Mouse (Mus musculus) limb, embryonic 14.5 days (tissue): ENCODE measurements around the gene Clk3. TPM values are rescaled to one million over a fixed set of nuclear protein-coding genes. Genes with fewer than 3 reads are reported as not detected.

Source experiments
- ATAC-seq: fragments of 200-750 bp; cut with Nextera tagmentation; 2 replicates; pipeline ENCODE4 v1.8.0; 2017; ENCODE audit warnings: low read depth, moderate number of reproducible peaks, moderate TSS enrichment; ENCODE audit not compliant: low FRiP score
- DNase-seq: peaks from one replicate; pipeline ENCODE4 v3.0.0-alpha.2; 2015; ENCODE audit warnings: low spot score
- H3K27ac ChIP-seq: fragments of 300-500 bp; sonication (generic); replicated peaks from 2 replicates; pipeline ENCODE4 v1.5.1; 2014; ENCODE audit warnings: low read depth, mild to moderate bottlenecking, low read length, moderate library complexity, mixed read lengths
- H3K27me3 ChIP-seq: fragments of 300-500 bp; sonication (generic); 2 replicates; pipeline ENCODE4 v1.6.1; 2014; ENCODE audit warnings: low read length, mixed read lengths; ENCODE audit not compliant: control insufficient read depth, insufficient read depth
- H3K36me3 ChIP-seq: fragments of 300-500 bp; sonication (generic); 2 replicates; pipeline ENCODE4 v1.6.1; 2014; ENCODE audit warnings: mild to moderate bottlenecking, low read length, moderate library complexity, mixed read lengths; ENCODE audit not compliant: control insufficient read depth, insufficient read depth
- H3K4me1 ChIP-seq: fragments of 300-500 bp; sonication (generic); 2 replicates; pipeline ENCODE4 v1.6.1; 2014; ENCODE audit warnings: antibody characterized with exemption, low read length, mixed read lengths; ENCODE audit not compliant: control insufficient read depth, insufficient read depth
- H3K4me2 ChIP-seq: fragments of 300-500 bp; sonication (generic); replicated peaks from 2 replicates; pipeline ENCODE4 v1.6.1; 2014; ENCODE audit warnings: low read depth, mild to moderate bottlenecking, low read length, moderate library complexity; ENCODE audit not compliant: severe bottlenecking
- H3K4me3 ChIP-seq: fragments of 300-500 bp; sonication (generic); replicated peaks from 2 replicates; pipeline ENCODE4 v1.5.1; 2014; ENCODE audit warnings: low read length
- H3K9ac ChIP-seq: fragments of 300-500 bp; sonication (generic); 2 replicates; pipeline ENCODE4 v1.6.1; 2014; ENCODE audit warnings: mild to moderate bottlenecking, low read depth, low read length, moderate library complexity; ENCODE audit not compliant: severe bottlenecking
- H3K9me3 ChIP-seq: fragments of 300-500 bp; sonication (generic); 2 replicates; pipeline ENCODE4 v1.6.1; 2016; ENCODE audit warnings: low read length; ENCODE audit not compliant: control insufficient read depth
- POLR2A ChIP-seq: fragments of 200-500 bp; IDR thresholded peaks from 2 replicates; pipeline ENCODE4 v1.8.0; 2012; ENCODE audit warnings: inconsistent platforms, mild to moderate bottlenecking, moderate library complexity, borderline replicate concordance; ENCODE audit not compliant: insufficient read depth, insufficient read length; ENCODE audit errors: extremely low read depth
- WGBS: fragments of 180-500 bp; shearing (Covaris S2); extraction: QIAGEN DNeasy Blood & Tissue Kit; methylation state at CpG from one replicate; pipeline ENCODE4 v1.1.7; 2014; 5-methylcytosine and 5-hydroxymethylcytosine counted together
- polyA plus RNA-seq, 2 experiments: library from polyadenylated mRNA; depleted of rRNA in 1 of 2; stranded (reverse) in 1 of 2; unstranded in 1 of 2; fragments of >200 nt; fragmentation: Nextera tagmentation in 1 of 2; extraction: Ambion mirVana in 1 of 2; gene quantifications; 2 replicates each; pipeline versions ENCODE4 v1.2.1 to v1.2.3; 2012 to 2014

Gene Clk3
- polyA plus RNA-seq, 2 experiments: 56.1 to 133 TPM

GRCm38 (mm10) chr9:57724701-57725100 is 41.0 kb downstream of the Clk3 start:
- no peak for ATAC-seq
- no peak overlapping the region for H3K27ac ChIP-seq
- H3K4me2 ChIP-seq: no peak overlapping the region
- H3K36me3 ChIP-seq: peaks cover 56% of the 10 kb centered on the region
- TF ChIP-seq POLR2A: no peak
- no peaks in the 10 kb centered on the region for H3K27me3 ChIP-seq
- WGBS: 97% methylated on average over 3 of the region's 3 CpGs
- DNase-seq: no peak
- no peak overlapping the region for H3K9ac ChIP-seq
- no peaks in the 10 kb centered on the region for H3K9me3 ChIP-seq
- no peaks in the 10 kb centered on the region for H3K4me1 ChIP-seq
- no peak overlapping the region for H3K4me3 ChIP-seq

GRCm38 (mm10) chr9:57723796-57724195 is 41.9 kb downstream of the Clk3 start:
- Histone ChIP-seq H3K27me3 (no peaks in the 10 kb centered on the region), H3K9me3 (no peaks in the 10 kb centered on the region), H3K27ac (no peak overlapping the region), H3K4me2 (no peak overlapping the region), H3K4me1 (no peaks in the 10 kb centered on the region), H3K4me3 (no peak overlapping the region), H3K9ac (no peak overlapping the region), H3K36me3 (peaks cover 55% of the 10 kb centered on the region)
- 87% methylated on average over 5 of the region's 5 CpGs for WGBS
- DNase-seq: no peak
- no peak for ATAC-seq
- TF ChIP-seq POLR2A: no peak

GRCm38 (mm10) chr9:57723315-57723715 is 42.3 kb downstream of the Clk3 start:
- no peaks in the 10 kb centered on the region for H3K4me1 ChIP-seq
- DNase-seq (no peak), ATAC-seq (no peak)
- no peaks in the 10 kb centered on the region for H3K9me3 ChIP-seq
- no peak for TF ChIP-seq POLR2A
- H3K36me3 ChIP-seq: peaks cover 58% of the 10 kb centered on the region
- no peak overlapping the region; the same call in 1 of the 2 replicates for H3K9ac ChIP-seq
- H3K27ac ChIP-seq: no peak overlapping the region
- H3K4me3 ChIP-seq: no peak overlapping the region
- H3K4me2 ChIP-seq: no peak overlapping the region
- WGBS: 71% methylated on average over 5 of the region's 5 CpGs
- H3K27me3 ChIP-seq: no peaks in the 10 kb centered on the region

GRCm38 (mm10) chr9:57722371-57722770 is 43.3 kb downstream of the Clk3 start:
- WGBS: 81% methylated on average over 1 of the region's 1 CpGs
- Histone ChIP-seq H3K9ac (no peak overlapping the region), H3K4me2 (no peak overlapping the region), H3K27ac (no peak overlapping the region), H3K27me3 (no peaks in the 10 kb centered on the region), H3K4me1 (no peaks in the 10 kb centered on the region), H3K4me3 (no peak overlapping the region), H3K9me3 (no peaks in the 10 kb centered on the region), H3K36me3 (peaks cover 59% of the 10 kb centered on the region)
- no peak for TF ChIP-seq POLR2A
- DNase-seq (no peak), ATAC-seq (no peak)

GRCm38 (mm10) chr9:57720736-57721135 is 44.9 kb downstream of the Clk3 start:
- Histone ChIP-seq H3K27ac (no peak overlapping the region), H3K4me3 (no peak overlapping the region), H3K4me1 (no peaks in the 10 kb centered on the region), H3K4me2 (no peak overlapping the region), H3K36me3 (peaks cover 54% of the 10 kb centered on the region), H3K9ac (no peak overlapping the region), H3K27me3 (no peaks in the 10 kb centered on the region), H3K9me3 (no peaks in the 10 kb centered on the region)
- TF ChIP-seq POLR2A: no peak
- no peak for ATAC-seq
- WGBS: 83% methylated on average over 3 of the region's 3 CpGs
- no peak for DNase-seq

GRCm38 (mm10) chr9:57718408-57718807 is 47.3 kb downstream of the Clk3 start:
- Histone ChIP-seq H3K27ac (no peak overlapping the region), H3K36me3 (peaks cover 66% of the 10 kb centered on the region), H3K9me3 (no peaks in the 10 kb centered on the region), H3K4me1 (no peaks in the 10 kb centered on the region), H3K4me3 (no peak overlapping the region), H3K9ac (no peak overlapping the region), H3K4me2 (no peak overlapping the region), H3K27me3 (no peaks in the 10 kb centered on the region)
- 86% methylated on average over 7 of the region's 7 CpGs for WGBS
- ATAC-seq (no peak), DNase-seq (no peak)
- TF ChIP-seq POLR2A: no peak
